Comparison of ENCODE assay signal across 38 mouse cellular contexts in genomic region chr13:32922622-32923021, GRCm38 (mm10). TPM values are rescaled to one million over a fixed set of nuclear protein-coding genes. Genes with fewer than 3 reads are reported as not detected.
DNase-seq lines count a peak whose midpoint lies in the region; ATAC-seq and TF ChIP-seq lines count a peak whose summit lies in the region.
"Had no signal": no experiment of that assay in that cellular context is flagged by ENCODE, and none has a peak within 500 bp of the region (broad histone marks: within the 10 kb centered on the region; RNA-seq: fewer than 3 reads in every experiment).

No protein-coding gene starts in this region.

- peaks cover 33% of the 10 kb centered on the region for H3K4me1 ChIP-seq in heart, embryonic 10.5 days
- peaks cover 12 to 44% of the 10 kb centered on the region in 2 experiments for H3K4me1 ChIP-seq in heart, embryonic 14.5 days (ENCODE audit: control insufficient read depth in 2 of 2, insufficient read depth in 2 of 2, low read length in 2 of 2)
- no peaks in the 10 kb centered on the region for H3K4me1 ChIP-seq in forebrain, embryonic 11.5 days (replicated peaks; ENCODE audit: control insufficient read depth, insufficient read depth, low read length)
- H3K4me1 ChIP-seq in thymus, adult 2 months (replicated peaks; ENCODE audit: control insufficient read depth, insufficient read depth, low read length), result no peaks in the 10 kb centered on the region
- H3K4me1 ChIP-seq: hindbrain, embryonic 12.5 days; intestine, embryonic 15.5 days; limb, embryonic 10.5 days; limb, embryonic 15.5 days; liver, embryonic 13.5 days; midbrain, embryonic 13.5 days had no signal

- DNase-seq in heart, adult 18-20 months, result peak; percentile 62 to 66
- no peak for DNase-seq in heart, postnatal 14 days
- no peak for DNase-seq in heart, embryonic 10.5 days (ENCODE audit: low spot score)
- DNase-seq in forebrain, embryonic 11.5 days (ENCODE audit: low spot score), result no peak
- no peak for DNase-seq in thymus, adult 2 months
- DNase-seq in layer of hippocampus, adult 9-11 months, result no peak
- DNase-seq: adrenal gland, adult 2 months; adrenal gland, postnatal 36 days; B cell, adult 2 months; cerebellum, adult 2 months; cerebellum, postnatal 14 days; kidney, adult 2 months; kidney, postnatal 36 days; layer of hippocampus, postnatal 36 days; liver, embryonic 13.5 days; lung, adult 18-20 months; lung, postnatal 4 days; right cerebral cortex, adult 18-20 months; right cerebral cortex, postnatal 4 days had no signal

- H3K9me3 ChIP-seq in heart, embryonic 10.5 days, result no peaks in the 10 kb centered on the region
- H3K9me3 ChIP-seq in heart, embryonic 14.5 days (ENCODE audit: control insufficient read depth, low read length), result no peaks in the 10 kb centered on the region
- H3K9me3 ChIP-seq in forebrain, embryonic 11.5 days (ENCODE audit: control insufficient read depth, low read length), result no peaks in the 10 kb centered on the region
- H3K9me3 ChIP-seq: hindbrain, embryonic 12.5 days; intestine, embryonic 15.5 days; limb, embryonic 10.5 days; limb, embryonic 15.5 days; liver, embryonic 13.5 days; midbrain, embryonic 13.5 days had no signal

- H3K9ac ChIP-seq in heart, embryonic 14.5 days (ENCODE audit: low read length), result peak overlapping the region; percentile 63; the same call in 1 of the 2 replicates
- no peak overlapping the region for H3K9ac ChIP-seq in forebrain, embryonic 11.5 days (ENCODE audit: low read length)
- H3K9ac ChIP-seq: hindbrain, embryonic 12.5 days; intestine, embryonic 15.5 days; limb, embryonic 15.5 days; liver, embryonic 13.5 days; midbrain, embryonic 13.5 days had no signal

- intact Hi-C loops in heart, postnatal 14 days (cut with DNase I), result no loop called here

- H3K36me3 ChIP-seq in heart, embryonic 10.5 days, result no peaks in the 10 kb centered on the region
- H3K36me3 ChIP-seq in heart, embryonic 14.5 days (ENCODE audit: control insufficient read depth, insufficient read depth, low read length), result no peaks in the 10 kb centered on the region
- no peaks in the 10 kb centered on the region for H3K36me3 ChIP-seq in myocyte (ENCODE audit: control insufficient read depth, insufficient read depth)
- H3K36me3 ChIP-seq in forebrain, embryonic 11.5 days (ENCODE audit: control insufficient read depth, insufficient read depth, low read length), result no peaks in the 10 kb centered on the region
- no peaks in the 10 kb centered on the region for H3K36me3 ChIP-seq in thymus, adult 2 months (ENCODE audit: control insufficient read depth, insufficient read depth, low read length)
- H3K36me3 ChIP-seq: hindbrain, embryonic 12.5 days; intestine, embryonic 15.5 days; limb, embryonic 10.5 days; limb, embryonic 15.5 days; liver, embryonic 13.5 days; midbrain, embryonic 13.5 days had no signal

- H3K27me3 ChIP-seq in heart, embryonic 10.5 days (ENCODE audit: insufficient read depth, poor library complexity, severe bottlenecking), result no peaks in the 10 kb centered on the region
- H3K27me3 ChIP-seq in heart, embryonic 14.5 days (ENCODE audit: control insufficient read depth, insufficient read depth, low read length), result no peaks in the 10 kb centered on the region
- H3K27me3 ChIP-seq in myocyte (ENCODE audit: control insufficient read depth, insufficient read depth, insufficient read length), result no peaks in the 10 kb centered on the region
- no peaks in the 10 kb centered on the region for H3K27me3 ChIP-seq in forebrain, embryonic 11.5 days (ENCODE audit: control insufficient read depth, insufficient read depth, low read length)
- no peaks in the 10 kb centered on the region for H3K27me3 ChIP-seq in thymus, adult 2 months (ENCODE audit: control insufficient read depth, insufficient read depth, low read length)
- H3K27me3 ChIP-seq: hindbrain, embryonic 12.5 days; intestine, embryonic 15.5 days; limb, embryonic 15.5 days; liver, embryonic 13.5 days; midbrain, embryonic 13.5 days had no signal

- no peaks in the 10 kb centered on the region for H3K79me2 ChIP-seq in myocyte (ENCODE audit: control insufficient read depth, insufficient read depth)

- peak overlapping the region; percentile 38 for H3K4me2 ChIP-seq in heart, embryonic 14.5 days (ENCODE audit: low read length)
- H3K4me2 ChIP-seq in myocyte (ENCODE audit: low read depth), result peak overlapping the region; percentile 3
- H3K4me2 ChIP-seq in forebrain, embryonic 11.5 days (ENCODE audit: low read depth, low read length, severe bottlenecking), result no peak overlapping the region
- H3K4me2 ChIP-seq: hindbrain, embryonic 12.5 days; intestine, embryonic 15.5 days; limb, embryonic 15.5 days; liver, embryonic 13.5 days; midbrain, embryonic 13.5 days had no signal

- no peak for TF ChIP-seq POLR2A in myocyte (IDR thresholded peaks at IDR 0.05; ENCODE audit: insufficient read length, low read depth)
- no peak for TF ChIP-seq POLR2A in thymus, adult 2 months (IDR thresholded peaks at IDR 0.05; ENCODE audit: control insufficient read depth, extremely low read depth, insufficient read depth, low read length, poor library complexity)

- no peak for TF ChIP-seq CTCF in thymus, adult 2 months (IDR thresholded peaks at IDR 0.05; ENCODE audit: borderline replicate concordance, control insufficient read depth, extremely low read depth, insufficient read depth, low read length, poor library complexity)

- ATAC-seq in heart, embryonic 14.5 days (ENCODE audit: insufficient number of reproducible peaks, insufficient read depth, low FRiP score, low read depth), result peak; percentile 83
- no peak for ATAC-seq in forebrain, embryonic 11.5 days (replicated peaks; ENCODE audit: low FRiP score)
- ATAC-seq: forebrain, embryonic 14.5 days; hindbrain, postnatal 0 days; intestine, embryonic 15.5 days; lung, postnatal 0 days; midbrain, embryonic 13.5 days had no signal

- no peak overlapping the region for H3K4me3 ChIP-seq in heart, embryonic 10.5 days
- no peak overlapping the region for H3K4me3 ChIP-seq in heart, embryonic 14.5 days (ENCODE audit: control insufficient read depth in 1 of 2, insufficient read depth in 1 of 2, low read depth in 1 of 2, low read length in 2 of 2)
- no peak overlapping the region for H3K4me3 ChIP-seq in myocyte
- no peak overlapping the region for H3K4me3 ChIP-seq in forebrain, embryonic 11.5 days (ENCODE audit: low read depth, low read length)
- H3K4me3 ChIP-seq in thymus, adult 2 months (ENCODE audit: control insufficient read depth, insufficient read depth, low read length), result no peak overlapping the region
- H3K4me3 ChIP-seq: hindbrain, embryonic 12.5 days; intestine, embryonic 15.5 days; layer of hippocampus, adult 2 months; limb, embryonic 10.5 days; limb, embryonic 15.5 days; liver, embryonic 13.5 days; midbrain, embryonic 13.5 days had no signal

- no peak overlapping the region for H3ac ChIP-seq in myocyte (ENCODE audit: control insufficient read depth, insufficient read length)

- peak overlapping the region; percentile 73 for H3K27ac ChIP-seq in heart, embryonic 10.5 days
- peak overlapping the region; percentile 93 to 95 for H3K27ac ChIP-seq in heart, embryonic 14.5 days (replicated peaks in 1 of 2; ENCODE audit: control insufficient read depth in 1 of 2, insufficient read depth in 1 of 2, low read depth in 2 of 2, low read length in 2 of 2)
- H3K27ac ChIP-seq in forebrain, embryonic 11.5 days (ENCODE audit: low read depth, low read length), result no peak overlapping the region
- H3K27ac ChIP-seq in thymus, adult 2 months (ENCODE audit: control insufficient read depth, insufficient read depth, low read length), result no peak overlapping the region
- H3K27ac ChIP-seq: hindbrain, embryonic 12.5 days; hindbrain, postnatal 0 days; intestine, embryonic 15.5 days; layer of hippocampus, adult 2 months; limb, embryonic 10.5 days; limb, embryonic 15.5 days; liver, embryonic 13.5 days; midbrain, embryonic 13.5 days had no signal

TF ChIP-seq in myocyte, 11 proteins besides CTCF, POLR2A, EP300 and RAD21:
- TF ChIP-seq MAX (IDR thresholded peaks at IDR 0.05; ENCODE audit: low read depth), result no peak
- no peak for TF ChIP-seq TCF3 (IDR thresholded peaks at IDR 0.05; ENCODE audit: insufficient read length, low read depth)
- TF ChIP-seq E2F4 (IDR thresholded peaks at IDR 0.05; ENCODE audit: insufficient read depth), result no peak
- no peak for TF ChIP-seq MYOD1 (IDR thresholded peaks at IDR 0.05; ENCODE audit: control insufficient read depth in 1 of 3, insufficient read length in 2 of 3, low read depth in 2 of 3)
- no peak for TF ChIP-seq TCF12 (IDR thresholded peaks at IDR 0.05; ENCODE audit: insufficient read depth, poor library complexity, severe bottlenecking)
- no peak for TF ChIP-seq SRF (IDR thresholded peaks at IDR 0.05; ENCODE audit: control insufficient read depth, insufficient read length, low read depth)
- TF ChIP-seq REST (IDR thresholded peaks at IDR 0.05; ENCODE audit: insufficient read depth, insufficient read length), result no peak

RNA-seq across cellular contexts. Expression of gene Serpinb1c, which starts 24.6 kb away (rescaled TPM):
- total RNA-seq in heart, adult 18-20 months (2021), result 1 to 10 TPM; 1.3 to 3.5 TPM
- under 1 TPM; 0.45 to 0.95 TPM for total RNA-seq in heart, postnatal 14 days (2021)
- not detected in 2 replicates for polyA plus RNA-seq in heart, embryonic 10.5 days (2016; fragmentation: Nextera tagmentation; extraction: Ambion mirVana)
- 0.34 TPM in 1 of 2 replicates, not detected in the other for polyA plus RNA-seq in heart, embryonic 14.5 days (2014; fragmentation: Nextera tagmentation; extraction: Ambion mirVana)
- 0.08 TPM for polyA plus RNA-seq in myocyte (2012; fragmentation: generic; extraction: Trizol)
- not detected in 2 replicates for polyA plus RNA-seq in forebrain, embryonic 11.5 days (2014; fragmentation: Nextera tagmentation; extraction: Ambion mirVana)
- polyA plus RNA-seq in thymus, adult 2 months (2012; rRNA removed), result not detected in 2 replicates
- total RNA-seq: adrenal gland, adult 2 months; adrenal gland, postnatal 36 days; granulocyte monocyte progenitor cell, adult 5-6 weeks; hindbrain, postnatal 0 days; layer of hippocampus, adult 2 months; left cerebral cortex, postnatal 10 days; megakaryocyte-erythroid progenitor cell, adult 5-6 weeks; neutrophil, adult 5-6 weeks had no signal
- polyA plus RNA-seq: adrenal gland, adult 2 months; cortical plate, adult 2 months; forebrain, embryonic 14.5 days; frontal cortex, adult 2 months; hindbrain, embryonic 12.5 days; hindbrain, postnatal 0 days; intestine, embryonic 15.5 days; kidney, embryonic 16.5 days; limb, embryonic 10.5 days; limb, embryonic 15.5 days; liver, embryonic 13.5 days; midbrain, embryonic 13.5 days; neural tube, embryonic 11.5 days had no signal

RNA-seq across cellular contexts. Expression of gene Serpinb6b, which starts 42.4 kb away (rescaled TPM):
- 10 to 100 TPM; 31.5 to 39.0 TPM for total RNA-seq in heart, adult 18-20 months (2021)
- total RNA-seq in heart, postnatal 14 days (2021), result 10 to 100 TPM; 24.9 to 27.8 TPM
- 11.1 and 16.2 TPM in 2 replicates for polyA plus RNA-seq in heart, embryonic 10.5 days (2016; fragmentation: Nextera tagmentation; extraction: Ambion mirVana)
- polyA plus RNA-seq in heart, embryonic 14.5 days (2014; fragmentation: Nextera tagmentation; extraction: Ambion mirVana), result 22.0 and 23.9 TPM in 2 replicates
- 1.4 TPM for polyA plus RNA-seq in myocyte (2012; fragmentation: generic; extraction: Trizol)
- polyA plus RNA-seq in forebrain, embryonic 11.5 days (2014; fragmentation: Nextera tagmentation; extraction: Ambion mirVana), result 0.53 and 1.2 TPM in 2 replicates
- 11.9 and 15.9 TPM in 2 replicates for polyA plus RNA-seq in thymus, adult 2 months (2012; rRNA removed)

Comparison
In these comparisons a context has a peak if more than half of its experiments do, and no peak if none do; other contexts are left out.
1. DNase-seq: peak in heart, adult 18-20 months (2 of 2); none in heart, postnatal 14 days (0 of 2), heart, embryonic 10.5 days (single experiment), forebrain, embryonic 11.5 days (single experiment), thymus, adult 2 months (single experiment) and layer of hippocampus, adult 9-11 months (single experiment).
2. H3K27ac ChIP-seq: peak in heart, embryonic 10.5 days (single experiment) and heart, embryonic 14.5 days (2 of 2); none in forebrain, embryonic 11.5 days (single experiment) and thymus, adult 2 months (single experiment).